Mouse (Mus musculus): Measurements from ENCODE around the gene Col12a1.

DNA sequence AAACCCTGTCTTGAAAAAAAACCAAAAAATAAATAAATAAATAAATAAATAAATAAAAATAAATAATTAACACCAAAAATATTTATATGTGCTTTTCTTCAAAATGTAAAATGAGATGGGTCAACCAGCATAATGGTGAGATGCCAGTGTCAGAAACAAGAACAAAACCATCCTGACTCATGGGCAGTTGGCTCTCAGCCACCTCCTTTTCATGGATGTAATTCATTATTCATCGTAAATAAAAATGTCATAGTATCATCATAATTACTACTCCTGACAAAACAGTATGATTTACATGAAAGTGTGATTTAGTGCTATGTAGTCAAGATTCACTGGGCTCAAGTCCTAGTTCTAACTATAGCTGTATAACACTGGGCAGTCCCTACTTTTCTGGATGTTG is 84.6 kb downstream of the Col12a1 start:
- TF ChIP-seq USF1 (IDR thresholded peaks at IDR 0.05; ENCODE audit: low read depth) (no peak), E2F4 (IDR thresholded peaks at IDR 0.05; ENCODE audit: insufficient read depth) (no peak), POLR2A (IDR thresholded peaks at IDR 0.05; ENCODE audit: insufficient read length, low read depth) (no peak)
